In genomic region chr8:105206766-105207275, GRCm38 (mm10) we compare ENCODE assay signal across 22 mouse cellular contexts. TPM values are rescaled to one million over a fixed set of nuclear protein-coding genes. Genes with fewer than 3 reads are reported as not detected.
DNase-seq lines count a peak whose midpoint lies in the region; ATAC-seq and TF ChIP-seq lines count a peak whose summit lies in the region.
"Had no signal": no experiment of that assay in that cellular context is flagged by ENCODE, and none has a peak within 500 bp of the region (broad histone marks: within the 10 kb centered on the region; RNA-seq: fewer than 3 reads in every experiment).

No protein-coding gene starts in this region.

- 74% methylated on average over 7 of the region's 7 CpGs for WGBS in hindbrain, embryonic 14.5 days
- 85% methylated on average over 7 of the region's 7 CpGs for WGBS in hindbrain, embryonic 11.5 days
- 77% methylated on average over 7 of the region's 7 CpGs for WGBS in neural tube, embryonic 13.5 days
- WGBS in stomach, postnatal 0 days = 40% methylated on average over 7 of the region's 7 CpGs

- H3K27me3 ChIP-seq in hindbrain, embryonic 14.5 days (ENCODE audit: control insufficient read depth, insufficient read depth, low read length) = no peaks in the 10 kb centered on the region
- no peaks in the 10 kb centered on the region for H3K27me3 ChIP-seq in hindbrain, embryonic 11.5 days (ENCODE audit: control insufficient read depth, insufficient read depth, low read length)
- H3K27me3 ChIP-seq in neural tube, embryonic 13.5 days = no peaks in the 10 kb centered on the region
- no peaks in the 10 kb centered on the region for H3K27me3 ChIP-seq in stomach, postnatal 0 days (ENCODE audit: control insufficient read depth, insufficient read depth, low read length)
- H3K27me3 ChIP-seq: embryonic facial prominence, embryonic 12.5 days; hindbrain, embryonic 12.5 days; intestine, embryonic 15.5 days; Patski had no signal

- TF ChIP-seq CTCF in layer of hippocampus, adult 2 months (conservative IDR thresholded peaks at IDR 0.05) = no peak
- TF ChIP-seq CTCF in stomach, postnatal 0 days (IDR thresholded peaks at IDR 0.05; ENCODE audit: low read depth) = no peak

- H3K4me2 ChIP-seq in hindbrain, embryonic 14.5 days (replicated peaks) = no peak overlapping the region
- H3K4me2 ChIP-seq in hindbrain, embryonic 11.5 days (replicated peaks; ENCODE audit: low read depth, low read length) = no peak overlapping the region
- H3K4me2 ChIP-seq in neural tube, embryonic 13.5 days = no peak overlapping the region
- no peak overlapping the region for H3K4me2 ChIP-seq in stomach, postnatal 0 days (replicated peaks; ENCODE audit: low read depth)
- H3K4me2 ChIP-seq: embryonic facial prominence, embryonic 12.5 days; heart, embryonic 11.5 days; hindbrain, embryonic 12.5 days; intestine, embryonic 15.5 days had no signal

- H3K9me3 ChIP-seq in hindbrain, embryonic 14.5 days (ENCODE audit: control insufficient read depth, low read length) = no peaks in the 10 kb centered on the region
- H3K9me3 ChIP-seq in hindbrain, embryonic 11.5 days (ENCODE audit: control insufficient read depth, low read length) = no peaks in the 10 kb centered on the region
- H3K9me3 ChIP-seq in neural tube, embryonic 13.5 days = no peaks in the 10 kb centered on the region
- H3K9me3 ChIP-seq in stomach, postnatal 0 days (ENCODE audit: control insufficient read depth, low read length) = no peaks in the 10 kb centered on the region
- H3K9me3 ChIP-seq: embryonic facial prominence, embryonic 12.5 days; hindbrain, embryonic 12.5 days; intestine, embryonic 15.5 days had no signal

- peak overlapping the region; percentile 41; the same call in 1 of the 2 replicates for H3K27ac ChIP-seq in hindbrain, embryonic 14.5 days
- no peak overlapping the region for H3K27ac ChIP-seq in hindbrain, embryonic 11.5 days (ENCODE audit: low read depth, low read length)
- H3K27ac ChIP-seq in neural tube, embryonic 13.5 days (replicated peaks) = peak overlapping the region; percentile 64
- H3K27ac ChIP-seq in layer of hippocampus, adult 2 months = peak overlapping the region; percentile 25; the same call in 1 of the 2 replicates
- H3K27ac ChIP-seq in stomach, postnatal 0 days (replicated peaks) = no peak overlapping the region
- H3K27ac ChIP-seq: embryonic facial prominence, embryonic 12.5 days; hindbrain, embryonic 12.5 days; intestine, embryonic 15.5 days had no signal

- no peak overlapping the region for H3K4me3 ChIP-seq in hindbrain, embryonic 14.5 days (replicated peaks; ENCODE audit: low read length)
- H3K4me3 ChIP-seq in hindbrain, embryonic 11.5 days (ENCODE audit: low read depth, low read length) = no peak overlapping the region
- no peak overlapping the region for H3K4me3 ChIP-seq in neural tube, embryonic 13.5 days
- no peak overlapping the region for H3K4me3 ChIP-seq in layer of hippocampus, adult 2 months
- no peak overlapping the region for H3K4me3 ChIP-seq in stomach, postnatal 0 days (ENCODE audit: low read depth, low read length)
- H3K4me3 ChIP-seq: embryonic facial prominence, embryonic 12.5 days; hindbrain, embryonic 12.5 days; intestine, embryonic 15.5 days had no signal

- DNase-seq in hindbrain, embryonic 14.5 days (ENCODE audit: low spot score) = no peak
- DNase-seq in hindbrain, embryonic 11.5 days (ENCODE audit: low spot score) = no peak
- DNase-seq in neural tube, embryonic 10.5 days (ENCODE audit: extremely low spot score, low spot score) = no peak
- DNase-seq in layer of hippocampus, adult 2 months (ENCODE audit: low spot score in 2 of 2) = peak; percentile 32 to 41
- DNase-seq in telencephalon, adult 2 months (ENCODE audit: low read depth, low spot score) = peak; percentile 31
- DNase-seq in adrenal gland, postnatal 36 days = no peak
- no peak for DNase-seq in stomach, postnatal 0 days (ENCODE audit: low spot score)
- DNase-seq: adrenal gland, adult 8-10 months; cerebellum, adult 11-12 months; heart, postnatal 10 days; kidney, postnatal 36 days; liver; lung, postnatal 10 days; retina, postnatal 1 day had no signal

- ATAC-seq in hindbrain, embryonic 14.5 days (ENCODE audit: low FRiP score) = no peak
- no peak for ATAC-seq in hindbrain, embryonic 11.5 days (ENCODE audit: low FRiP score)
- ATAC-seq in neural tube, embryonic 13.5 days (ENCODE audit: low read depth) = no peak
- ATAC-seq in stomach, postnatal 0 days (ENCODE audit: low FRiP score, low TSS enrichment) = no peak
- ATAC-seq: forebrain, embryonic 16.5 days; intestine, embryonic 15.5 days; midbrain, embryonic 16.5 days; Patski had no signal

- peaks cover 4% of the 10 kb centered on the region; the same call in 1 of the 2 replicates for H3K36me3 ChIP-seq in hindbrain, embryonic 14.5 days (replicated peaks; ENCODE audit: control insufficient read depth, insufficient read depth)
- H3K36me3 ChIP-seq in hindbrain, embryonic 11.5 days (ENCODE audit: control insufficient read depth, insufficient read depth, low read length) = no peaks in the 10 kb centered on the region
- peaks cover 17% of the 10 kb centered on the region for H3K36me3 ChIP-seq in neural tube, embryonic 13.5 days
- peaks cover 2% of the 10 kb centered on the region; the same call in 1 of the 2 replicates for H3K36me3 ChIP-seq in stomach, postnatal 0 days (ENCODE audit: control insufficient read depth, insufficient read depth, low read length)

- TF ChIP-seq EP300 in stomach, postnatal 0 days (optimal IDR thresholded peaks at IDR 0.05) = no peak

- H3K9ac ChIP-seq in hindbrain, embryonic 14.5 days = no peak overlapping the region
- H3K9ac ChIP-seq in hindbrain, embryonic 11.5 days (ENCODE audit: low read depth, low read length) = no peak overlapping the region
- H3K9ac ChIP-seq in neural tube, embryonic 13.5 days = no peak overlapping the region
- no peak overlapping the region for H3K9ac ChIP-seq in stomach, postnatal 0 days (ENCODE audit: low read length)
- H3K9ac ChIP-seq: embryonic facial prominence, embryonic 12.5 days; hindbrain, embryonic 12.5 days; intestine, embryonic 15.5 days had no signal

- H3K4me1 ChIP-seq in hindbrain, embryonic 14.5 days (replicated peaks; ENCODE audit: control insufficient read depth, insufficient read depth, low read length) = peaks cover 3% of the 10 kb centered on the region; the same call in 1 of the 2 replicates
- H3K4me1 ChIP-seq in hindbrain, embryonic 11.5 days (replicated peaks; ENCODE audit: control insufficient read depth, insufficient read depth, low read length) = no peaks in the 10 kb centered on the region
- H3K4me1 ChIP-seq in neural tube, embryonic 13.5 days (replicated peaks) = 0 out of 2 replicates have a peak, but pooled peaks cover 3% of the 10 kb centered on the region
- no peaks in the 10 kb centered on the region for H3K4me1 ChIP-seq in stomach, postnatal 0 days (replicated peaks; ENCODE audit: control insufficient read depth, insufficient read depth)
- H3K4me1 ChIP-seq: embryonic facial prominence, embryonic 12.5 days; hindbrain, embryonic 12.5 days; intestine, embryonic 15.5 days had no signal

RNA-seq across cellular contexts. Expression of gene D230025D16Rik, which starts 18.1 kb away (rescaled TPM):
- 33.1 and 38.1 TPM in 2 replicates for polyA plus RNA-seq in hindbrain, embryonic 14.5 days (2014; fragmentation: Nextera tagmentation; extraction: Ambion mirVana)
- polyA plus RNA-seq in hindbrain, embryonic 11.5 days (2014; fragmentation: Nextera tagmentation; extraction: Ambion mirVana) = 33.2 and 34.1 TPM in 2 replicates
- 27.3 and 27.5 TPM in 2 replicates for polyA plus RNA-seq in neural tube, embryonic 13.5 days (2015; fragmentation: Nextera tagmentation; extraction: Ambion mirVana)
- total RNA-seq in layer of hippocampus, adult 2 months (2021) = 10 to 100 TPM; 38.9 to 39.2 TPM
- total RNA-seq in adrenal gland, postnatal 36 days (2021) = 10 to 100 TPM; 23.7 to 27.2 TPM
- 19.1 and 21.5 TPM in 2 replicates for polyA plus RNA-seq in stomach, postnatal 0 days (2015; fragmentation: Nextera tagmentation; extraction: Ambion mirVana)

RNA-seq across cellular contexts. Expression of gene Cbfb, which starts 36.3 kb away (rescaled TPM):
- polyA plus RNA-seq in hindbrain, embryonic 14.5 days (2014; fragmentation: Nextera tagmentation; extraction: Ambion mirVana) = 34.1 and 41.7 TPM in 2 replicates
- polyA plus RNA-seq in hindbrain, embryonic 11.5 days (2014; fragmentation: Nextera tagmentation; extraction: Ambion mirVana) = 65.1 and 69.0 TPM in 2 replicates
- polyA plus RNA-seq in neural tube, embryonic 13.5 days (2015; fragmentation: Nextera tagmentation; extraction: Ambion mirVana) = 59.1 and 66.6 TPM in 2 replicates
- 10 to 100 TPM; 20.0 to 20.4 TPM for total RNA-seq in layer of hippocampus, adult 2 months (2021)
- total RNA-seq in adrenal gland, postnatal 36 days (2021) = 100 to 1,000 TPM in 1 of 2 experiments, 10 to 100 TPM in 1; 74.1 to 104 TPM
- polyA plus RNA-seq in stomach, postnatal 0 days (2015; fragmentation: Nextera tagmentation; extraction: Ambion mirVana) = 31.4 and 33.5 TPM in 2 replicates

RNA-seq across cellular contexts. Expression of gene B3gnt9, which starts 48.1 kb away (rescaled TPM):
- 8.7 and 11.5 TPM in 2 replicates for polyA plus RNA-seq in hindbrain, embryonic 14.5 days (2014; fragmentation: Nextera tagmentation; extraction: Ambion mirVana)
- polyA plus RNA-seq in hindbrain, embryonic 11.5 days (2014; fragmentation: Nextera tagmentation; extraction: Ambion mirVana) = 4.2 and 6.3 TPM in 2 replicates
- 7.4 and 8.8 TPM in 2 replicates for polyA plus RNA-seq in neural tube, embryonic 13.5 days (2015; fragmentation: Nextera tagmentation; extraction: Ambion mirVana)
- total RNA-seq in layer of hippocampus, adult 2 months (2021) = 1 to 10 TPM; 2.9 TPM
- 1 to 10 TPM; 2.7 to 3.0 TPM for total RNA-seq in adrenal gland, postnatal 36 days (2021)
- 14.7 and 15.4 TPM in 2 replicates for polyA plus RNA-seq in stomach, postnatal 0 days (2015; fragmentation: Nextera tagmentation; extraction: Ambion mirVana)

RNA-seq across cellular contexts. Expression of gene Tradd, which starts 57.6 kb away (rescaled TPM):
- polyA plus RNA-seq in hindbrain, embryonic 14.5 days (2014; fragmentation: Nextera tagmentation; extraction: Ambion mirVana) = 15.2 and 17.4 TPM in 2 replicates
- polyA plus RNA-seq in hindbrain, embryonic 11.5 days (2014; fragmentation: Nextera tagmentation; extraction: Ambion mirVana) = 13.5 and 14.3 TPM in 2 replicates
- 21.4 and 25.0 TPM in 2 replicates for polyA plus RNA-seq in neural tube, embryonic 13.5 days (2015; fragmentation: Nextera tagmentation; extraction: Ambion mirVana)
- 1 to 10 TPM; 7.0 to 7.6 TPM for total RNA-seq in layer of hippocampus, adult 2 months (2021)
- total RNA-seq in adrenal gland, postnatal 36 days (2021) = 10 to 100 TPM; 15.3 to 17.9 TPM
- 28.6 and 30.5 TPM in 2 replicates for polyA plus RNA-seq in stomach, postnatal 0 days (2015; fragmentation: Nextera tagmentation; extraction: Ambion mirVana)

RNA-seq across cellular contexts. Expression of gene Fbxl8, which starts 57.6 kb away (rescaled TPM):
- polyA plus RNA-seq in hindbrain, embryonic 14.5 days (2014; fragmentation: Nextera tagmentation; extraction: Ambion mirVana) = 1.2 and 2.0 TPM in 2 replicates
- polyA plus RNA-seq in hindbrain, embryonic 11.5 days (2014; fragmentation: Nextera tagmentation; extraction: Ambion mirVana) = 0.78 and 1.4 TPM in 2 replicates
- polyA plus RNA-seq in neural tube, embryonic 13.5 days (2015; fragmentation: Nextera tagmentation; extraction: Ambion mirVana) = 1.8 and 2.0 TPM in 2 replicates
- 1 to 10 TPM in 1 of 2 experiments, under 1 TPM in 1; 0.91 to 1.9 TPM for total RNA-seq in layer of hippocampus, adult 2 months (2021)
- 1 to 10 TPM; 3.3 to 3.6 TPM for total RNA-seq in adrenal gland, postnatal 36 days (2021)
- 3.5 and 3.7 TPM in 2 replicates for polyA plus RNA-seq in stomach, postnatal 0 days (2015; fragmentation: Nextera tagmentation; extraction: Ambion mirVana)

Comparison
In these comparisons a context has a peak if more than half of its experiments do, and no peak if none do; other contexts are left out.
1. H3K27ac ChIP-seq: peak in hindbrain, embryonic 14.5 days (single experiment), neural tube, embryonic 13.5 days (single experiment) and layer of hippocampus, adult 2 months (single experiment); none in hindbrain, embryonic 11.5 days (single experiment) and stomach, postnatal 0 days (single experiment).
2. DNase-seq: peak in layer of hippocampus, adult 2 months (2 of 2) and telencephalon, adult 2 months (single experiment); none in hindbrain, embryonic 14.5 days (single experiment), hindbrain, embryonic 11.5 days (single experiment), neural tube, embryonic 10.5 days (single experiment), adrenal gland, postnatal 36 days (0 of 2) and stomach, postnatal 0 days (single experiment).